Mouse (Mus musculus) forebrain, embryonic 15.5 days (tissue): ENCODE data around the gene Gm11937. TPM values are rescaled to one million over a fixed set of nuclear protein-coding genes. Genes with fewer than 3 reads are reported as not detected.
"Not testable (repeated sequence)": the region's sequence is repeated elsewhere in the genome, so short reads cannot be mapped to it uniquely, and the experiment has no call there.

Experiments
- ATAC-seq: fragments of 200-750 bp; cut with Nextera tagmentation; replicated peaks from 2 replicates; pipeline ENCODE4 v1.8.0; 2017; ENCODE audit warnings: mild to moderate bottlenecking, moderate TSS enrichment, moderate library complexity
- H3K27ac ChIP-seq: fragments of 300-500 bp; sonication (generic); replicated peaks from 2 replicates; pipeline ENCODE4 v1.5.1; 2015; ENCODE audit warnings: mild to moderate bottlenecking, inconsistent platforms
- H3K27me3 ChIP-seq: fragments of 300-500 bp; sonication (generic); 2 replicates; pipeline ENCODE4 v1.6.1; 2015; ENCODE audit warnings: inconsistent platforms
- H3K36me3 ChIP-seq: fragments of 300-500 bp; sonication (generic); 2 replicates; pipeline ENCODE4 v1.6.1; 2015; ENCODE audit warnings: mild to moderate bottlenecking, inconsistent platforms
- H3K4me1 ChIP-seq: fragments of 300-500 bp; sonication (generic); 2 replicates; pipeline ENCODE4 v1.6.1; 2015; ENCODE audit warnings: inconsistent platforms
- H3K4me2 ChIP-seq: fragments of 300-500 bp; sonication (generic); replicated peaks from 2 replicates; pipeline ENCODE4 v1.6.1; 2015; ENCODE audit warnings: mild to moderate bottlenecking, inconsistent platforms
- H3K4me3 ChIP-seq: fragments of 300-500 bp; sonication (generic); 2 replicates; pipeline ENCODE4 v1.5.1; 2015; ENCODE audit warnings: mild to moderate bottlenecking, inconsistent platforms
- H3K9ac ChIP-seq: fragments of 300-500 bp; sonication (generic); replicated peaks from 2 replicates; pipeline ENCODE4 v1.6.1; 2015; ENCODE audit warnings: mild to moderate bottlenecking, inconsistent platforms
- H3K9me3 ChIP-seq: fragments of 300-500 bp; sonication (generic); 2 replicates; pipeline ENCODE4 v1.6.1; 2016; ENCODE audit warnings: inconsistent platforms
- WGBS: fragments of 180-500 bp; shearing (Covaris S2); methylation state at CpG from one replicate; pipeline ENCODE4 v1.1.7; 2015; ENCODE audit warnings: mixed read lengths; 5-methylcytosine and 5-hydroxymethylcytosine counted together
- polyA plus RNA-seq: library from polyadenylated mRNA; unstranded; fragments of >200 nt; fragmentation: Nextera tagmentation; extraction: Ambion mirVana; gene quantifications from 2 replicates; pipeline ENCODE4 v1.2.1, GENCODE M21; 2015

The Gm11937 gene
- polyA plus RNA-seq, 1 experiment from 2014 or later, result not detected

- Histone ChIP-seq H3K27ac (no peak within 1 kb of the TSS), H3K9ac (no peak within 1 kb of the TSS), H3K4me3 (no peak within 1 kb of the TSS), H3K9me3 (no peaks in the 10 kb centered on the region), H3K36me3 (no peaks in the 10 kb centered on the region), H3K27me3 (no peaks in the 10 kb centered on the region), H3K4me1 (no peaks in the 10 kb centered on the region), H3K4me2 (no peak within 1 kb of the TSS)
- no peak for ATAC-seq
- WGBS, result 79% methylated on average over 4 of the region's 4 CpGs
Measured at GRCm38 (mm10) chr11:99628138-99628537, 18.1 kb upstream of the Gm11937 start, which contains the start of gene Krtap4-1. Gene Krtap4-1, minus strand, starts transcription at chr11:99628238.

- H3K4me1 ChIP-seq, result no peaks in the 10 kb centered on the region
Measured at GRCm38 (mm10) chr11:99620335-99620734, 10.3 kb upstream of the Gm11937 start, which contains the start of gene Gm11562. Gene Gm11562, minus strand, starts transcription at chr11:99620435.

GRCm38 (mm10) chr11:99614796-99615363 is 4.9 kb upstream of the Gm11937 start, which contains the start of gene Krtap2-4:
Gene Krtap2-4, minus strand, starts transcription at chr11:99614846.
- Histone ChIP-seq H3K27me3 (no peaks in the 10 kb centered on the region), H3K9me3 (no peaks in the 10 kb centered on the region)
- 75% methylated on average over 3 of the region's 3 CpGs for WGBS

More at GRCm38 (mm10) chr11:99620335-99620734, 10.3 kb upstream of the Gm11937 start, which contains the start of gene Gm11562:
- no peaks in the 10 kb centered on the region for H3K27me3 ChIP-seq
- no peaks in the 10 kb centered on the region for H3K36me3 ChIP-seq
- H3K4me2 ChIP-seq, result no peak within 1 kb of the TSS
- no peak within 1 kb of the TSS for H3K9ac ChIP-seq
- H3K9me3 ChIP-seq, result no peaks in the 10 kb centered on the region
- 91% methylated on average over 2 of the region's 2 CpGs for WGBS
- H3K27ac ChIP-seq, result no peak within 1 kb of the TSS
- ATAC-seq, result no peak
- H3K4me3 ChIP-seq, result no peak within 1 kb of the TSS

GRCm38 (mm10) chr11:99609126-99609525 is 863 bp downstream of the Gm11937 start:
- 73% methylated on average over 1 of the region's 1 CpGs for WGBS
- no peak overlapping the region for H3K4me2 ChIP-seq
- H3K36me3 ChIP-seq, result no peaks in the 10 kb centered on the region
- H3K27me3 ChIP-seq, result no peaks in the 10 kb centered on the region
- no peaks in the 10 kb centered on the region for H3K4me1 ChIP-seq
- no peak overlapping the region for H3K4me3 ChIP-seq
- no peak for ATAC-seq
- H3K9me3 ChIP-seq, result no peaks in the 10 kb centered on the region
- H3K9ac ChIP-seq, result no peak overlapping the region
- H3K27ac ChIP-seq, result no peak overlapping the region

More at GRCm38 (mm10) chr11:99614796-99615363, 4.9 kb upstream of the Gm11937 start, which contains the start of gene Krtap2-4:
- no peak within 1 kb of the TSS for H3K4me2 ChIP-seq
- H3K4me3 ChIP-seq, result no peak within 1 kb of the TSS
- H3K4me1 ChIP-seq, result no peaks in the 10 kb centered on the region
- no peak within 1 kb of the TSS for H3K9ac ChIP-seq
- no peak within 1 kb of the TSS for H3K27ac ChIP-seq
- no peak for ATAC-seq
- no peaks in the 10 kb centered on the region for H3K36me3 ChIP-seq

- H3K4me2 ChIP-seq, ATAC-seq, H3K27ac ChIP-seq, H3K4me3 ChIP-seq, H3K9ac ChIP-seq, H3K4me1 ChIP-seq, H3K36me3 ChIP-seq, H3K27me3 ChIP-seq, H3K9me3 ChIP-seq: not testable (repeated sequence)
- 86% methylated on average over 1 of the region's 1 CpGs for WGBS
Measured at GRCm38 (mm10) chr11:99603208-99603607, 6.8 kb downstream of the Gm11937 start, which contains the start of gene Gm11938. Gene Gm11938, minus strand, starts transcription at chr11:99603308.

GRCm38 (mm10) chr11:99597742-99598141 is 12.2 kb downstream of the Gm11937 start, which contains the start of gene Krtap9-3:
Gene Krtap9-3, minus strand, starts transcription at chr11:99598105.
- not testable (repeated sequence) for H3K4me2 ChIP-seq, H3K27ac ChIP-seq, ATAC-seq, H3K36me3 ChIP-seq, H3K9me3 ChIP-seq, H3K4me3 ChIP-seq, H3K27me3 ChIP-seq, H3K4me1 ChIP-seq, H3K9ac ChIP-seq
- WGBS, result 79% methylated on average over 6 of the region's 6 CpGs

GRCm38 (mm10) chr11:99590981-99591380 is 19.0 kb downstream of the Gm11937 start, which contains the start of gene Krtap1-3:
Gene Krtap1-3, minus strand, starts transcription at chr11:99591339.
- Histone ChIP-seq H3K27me3 (no peaks in the 10 kb centered on the region), H3K9me3 (no peaks in the 10 kb centered on the region), H3K4me3 (no peak within 1 kb of the TSS), H3K36me3 (no peaks in the 10 kb centered on the region), H3K4me2 (no peak within 1 kb of the TSS), H3K4me1 (no peaks in the 10 kb centered on the region), H3K27ac (no peak within 1 kb of the TSS), H3K9ac (no peak within 1 kb of the TSS)
- WGBS, result 84% methylated on average over 6 of the region's 6 CpGs
- ATAC-seq, result no peak

GRCm38 (mm10) chr11:99585096-99585495 is 24.9 kb downstream of the Gm11937 start:
- Histone ChIP-seq H3K27me3 (no peaks in the 10 kb centered on the region), H3K27ac (no peak overlapping the region), H3K9me3 (no peaks in the 10 kb centered on the region), H3K4me3 (no peak overlapping the region), H3K36me3 (no peaks in the 10 kb centered on the region), H3K4me2 (no peak overlapping the region), H3K4me1 (no peaks in the 10 kb centered on the region), H3K9ac (no peak overlapping the region)
- 77% methylated on average over 7 of the region's 7 CpGs for WGBS
- no peak for ATAC-seq

GRCm38 (mm10) chr11:99583245-99583704 is 26.7 kb downstream of the Gm11937 start, which contains the start of gene Krtap1-4:
Gene Krtap1-4, minus strand, starts transcription at chr11:99583654.
- Histone ChIP-seq H3K4me1 (no peaks in the 10 kb centered on the region), H3K4me2 (no peak within 1 kb of the TSS), H3K27me3 (no peaks in the 10 kb centered on the region), H3K9me3 (no peaks in the 10 kb centered on the region), H3K9ac (no peak within 1 kb of the TSS), H3K36me3 (no peaks in the 10 kb centered on the region), H3K4me3 (no peak within 1 kb of the TSS), H3K27ac (no peak within 1 kb of the TSS)
- WGBS, result 82% methylated on average over 5 of the region's 5 CpGs
- ATAC-seq, result no peak

GRCm38 (mm10) chr11:99581564-99581963 is 28.4 kb downstream of the Gm11937 start:
- no peak overlapping the region for H3K4me3 ChIP-seq
- no peak for ATAC-seq
- no peak overlapping the region for H3K4me2 ChIP-seq
- no peaks in the 10 kb centered on the region for H3K27me3 ChIP-seq
- no peaks in the 10 kb centered on the region for H3K4me1 ChIP-seq
- H3K9me3 ChIP-seq, result no peaks in the 10 kb centered on the region
- H3K36me3 ChIP-seq, result no peaks in the 10 kb centered on the region
- WGBS, result 66% methylated on average over 6 of the region's 6 CpGs
- no peak overlapping the region for H3K27ac ChIP-seq
- H3K9ac ChIP-seq, result no peak overlapping the region

GRCm38 (mm10) chr11:99581051-99581450 is 28.9 kb downstream of the Gm11937 start:
- Histone ChIP-seq H3K27ac (no peak overlapping the region), H3K4me3 (no peak overlapping the region), H3K27me3 (no peaks in the 10 kb centered on the region), H3K36me3 (no peaks in the 10 kb centered on the region), H3K4me1 (no peaks in the 10 kb centered on the region), H3K9ac (no peak overlapping the region), H3K9me3 (no peaks in the 10 kb centered on the region), H3K4me2 (no peak overlapping the region)
- 90% methylated on average over 5 of the region's 5 CpGs for WGBS
- ATAC-seq, result no peak

GRCm38 (mm10) chr11:99580636-99581035 is 29.4 kb downstream of the Gm11937 start, which contains the start of gene Krtap1-5:
Gene Krtap1-5, minus strand, starts transcription at chr11:99581016.
- Histone ChIP-seq H3K9ac (no peak within 1 kb of the TSS), H3K4me2 (no peak within 1 kb of the TSS), H3K9me3 (no peaks in the 10 kb centered on the region), H3K27ac (no peak within 1 kb of the TSS), H3K4me3 (no peak within 1 kb of the TSS), H3K4me1 (no peaks in the 10 kb centered on the region), H3K27me3 (no peaks in the 10 kb centered on the region), H3K36me3 (no peaks in the 10 kb centered on the region)
- no peak for ATAC-seq
- WGBS, result 85% methylated on average over 6 of the region's 6 CpGs
